Mouse (Mus musculus) adrenal gland, postnatal 4 days (tissue): ENCODE data around the gene Pcnx3. TPM values are rescaled to one million over a fixed set of nuclear protein-coding genes. Genes with fewer than 3 reads are reported as not detected.

Experiments
- DNase-seq, 2 experiments: peaks; one replicate each; pipeline ENCODE4 v3.0.0; 2021 to 2022; ENCODE audit warnings: low spot score in 2 of 2, mixed read lengths in 2 of 2
- long read RNA-seq, 2 experiments: library from polyadenylated mRNA; stranded (forward); transcript quantifications; one replicate each; pipeline ENCODE4 v2.0.0; 2021
- total RNA-seq, 2 experiments: library from RNA; stranded (reverse); gene quantifications; 2 replicates each; pipeline ENCODE4 v1.2.3; 2021

Pcnx3 gene
- 100 to 1,000 TPM; 117 to 123 TPM for total RNA-seq
- long read RNA-seq, experiment 1, partial matches to known transcripts: 7 of 11 reads
- long read RNA-seq, experiment 1, other reads (novel, unspliced or antisense): 3 of 11 reads
- long read RNA-seq, experiment 2, partial matches to known transcripts: 19 of 25 reads
- long read RNA-seq, experiment 2, other reads (novel, unspliced or antisense): 6 of 25 reads

DNA sequence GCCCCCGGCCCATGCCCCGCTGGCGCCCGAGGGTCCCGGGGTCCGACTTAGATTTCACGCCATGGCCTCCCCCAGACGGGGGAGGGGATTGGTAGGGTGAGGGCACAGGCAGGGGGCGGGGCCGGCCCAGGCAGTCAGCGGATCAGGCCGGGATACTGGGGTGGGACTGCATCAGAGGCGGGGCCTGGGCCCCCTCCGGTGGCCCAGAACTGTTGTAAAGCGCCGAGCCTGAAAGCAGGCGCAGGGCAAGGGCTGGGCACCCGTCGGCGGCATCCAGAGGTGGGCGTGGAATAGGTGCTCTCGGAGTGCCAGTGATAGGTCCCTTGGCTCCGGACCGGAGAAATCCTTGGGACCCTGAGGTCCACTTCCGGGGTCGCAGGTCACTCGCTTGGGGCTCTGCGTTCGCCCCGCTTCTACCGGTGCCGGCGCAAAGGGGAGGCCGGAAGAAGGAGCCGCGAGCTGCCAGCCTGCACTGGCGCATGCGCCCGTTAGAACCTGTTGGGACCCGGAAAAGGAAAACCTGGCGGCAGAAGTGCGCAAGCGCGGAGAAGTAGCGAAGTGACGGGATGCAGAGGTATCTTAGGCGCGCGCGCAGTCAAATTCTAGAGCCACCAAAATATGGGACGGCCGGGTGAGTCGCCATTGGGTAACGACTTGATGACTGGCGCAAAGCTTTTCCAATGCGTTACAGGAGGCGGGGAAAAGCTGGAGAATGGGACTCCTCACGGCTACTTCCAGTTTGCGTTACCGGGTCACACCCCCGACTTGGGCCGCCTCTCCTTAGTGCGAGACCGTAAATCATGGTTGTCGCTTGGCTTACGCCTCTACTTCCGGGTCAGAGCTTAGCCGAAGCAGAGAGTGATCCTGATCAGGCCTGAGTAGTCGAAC lies at the start of gene Pcnx3, which contains the start of gene Map3k11:
Gene Pcnx3, minus strand, starts transcription at position 709 of the 888 bp plus-strand sequence.
Gene Map3k11, plus strand, starts transcription at position 543 of the 888 bp plus-strand sequence.
- DNase-seq: peak; percentile 93

DNA sequence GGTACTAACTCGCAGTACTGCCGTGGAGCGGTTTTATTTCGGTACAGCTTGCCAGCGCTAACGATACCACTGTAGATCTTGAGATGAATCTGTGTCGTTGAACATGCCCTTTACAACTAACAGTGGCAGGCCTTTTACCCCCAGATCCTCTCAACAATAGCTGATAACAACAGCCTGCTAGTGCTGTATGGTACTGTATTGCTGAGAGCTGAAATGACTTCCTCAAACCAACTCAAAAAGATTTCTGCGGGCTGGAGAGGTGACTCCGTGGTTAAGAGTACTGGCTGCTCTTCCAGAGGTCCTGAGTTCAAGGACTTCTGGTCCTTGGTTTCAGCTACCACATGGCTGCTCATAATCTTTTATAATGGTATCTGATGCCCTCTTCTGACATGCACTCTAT lies 45.6 kb upstream of the Pcnx3 start:
- DNase-seq: no peak

GRCm38 (mm10) chr19:5731264-5731978 lies 42.7 kb upstream of the Pcnx3 start:
- peak; percentile 81 to 87 for DNase-seq

DNA sequence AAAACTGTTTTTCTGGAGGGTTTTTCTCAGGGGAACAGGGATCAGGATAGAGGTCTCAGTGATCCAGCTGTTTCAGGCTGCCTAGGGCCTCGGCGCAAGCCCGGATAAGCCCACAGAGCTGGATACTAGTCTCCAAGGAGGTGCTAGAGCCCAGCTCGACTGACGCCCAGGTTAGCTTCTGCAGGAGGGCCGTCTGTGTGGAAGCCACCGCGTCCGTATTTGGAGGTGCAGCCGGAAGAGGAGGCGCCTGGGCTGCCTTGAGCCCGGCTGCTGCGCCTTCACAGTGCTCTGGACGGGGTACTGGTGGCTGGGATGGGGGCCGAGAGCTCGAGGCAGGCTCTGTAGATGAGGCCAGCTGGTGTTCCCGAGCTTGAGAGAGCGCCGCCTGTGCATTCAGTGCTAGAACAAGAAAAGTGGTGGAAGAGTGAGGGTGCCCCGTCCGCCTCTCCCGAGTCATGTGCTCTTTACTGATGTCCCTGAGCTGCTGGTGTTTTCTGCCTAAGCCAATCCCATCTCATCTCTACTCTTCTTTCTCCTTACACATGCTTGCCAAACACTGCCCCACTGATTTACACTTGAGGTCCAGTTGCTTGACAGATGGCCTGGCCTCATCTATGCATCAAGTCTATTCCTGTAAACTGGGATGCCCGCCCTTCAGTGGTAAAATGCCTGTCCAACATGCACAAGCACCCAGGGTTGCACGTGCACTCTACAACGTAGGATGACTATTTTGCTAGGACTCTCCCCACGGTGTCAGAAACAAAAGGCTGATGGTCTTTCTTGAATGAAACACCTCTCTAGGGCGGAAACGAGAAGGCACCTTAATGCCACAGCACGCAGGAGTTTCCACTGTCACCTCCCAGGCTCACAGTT lies 41.8 kb upstream of the Pcnx3 start:
- DNase-seq: no peak

- DNase-seq: peak; percentile 78 to 83
These were observed 40.7 kb upstream of the Pcnx3 start, which contains the start of gene Fam89b for GRCm38 (mm10) chr19:5729444-5729815. Fam89b (minus strand) TSS chr19:5729653.

- DNase-seq: no peak
These were observed 40.1 kb upstream of the Pcnx3 start for GRCm38 (mm10) chr19:5728631-5729443.

DNA sequence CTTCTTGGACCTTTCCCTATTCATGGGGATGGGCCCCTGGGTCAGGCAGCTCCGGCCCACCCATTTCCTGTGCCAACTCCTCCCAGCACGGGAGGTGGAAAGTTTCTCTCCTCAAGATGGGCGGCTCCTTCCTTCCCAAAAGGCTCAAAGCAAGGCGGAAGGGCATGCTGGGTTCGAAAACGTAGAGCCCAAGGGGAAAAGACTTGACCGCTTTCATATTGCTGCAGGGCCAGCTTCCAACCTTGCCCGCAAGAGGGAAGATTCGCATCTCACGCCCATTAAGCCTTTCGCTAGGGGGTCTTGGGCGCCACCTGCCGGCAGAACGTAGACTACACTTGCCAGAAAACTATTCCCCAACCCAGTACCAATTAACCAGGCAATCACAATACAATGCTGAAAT lies 39.0 kb upstream of the Pcnx3 start:
- DNase-seq: peak; percentile 70 to 81

- DNase-seq: no peak
These were observed 38.4 kb upstream of the Pcnx3 start for GRCm38 (mm10) chr19:5726961-5727578.

GRCm38 (mm10) chr19:5725767-5726515 lies 37.2 kb upstream of the Pcnx3 start, which contains the start of gene Ehbp1l1:
Ehbp1l1 (minus strand) TSS chr19:5726317.
- peak; percentile 60 to 64 for DNase-seq

DNA sequence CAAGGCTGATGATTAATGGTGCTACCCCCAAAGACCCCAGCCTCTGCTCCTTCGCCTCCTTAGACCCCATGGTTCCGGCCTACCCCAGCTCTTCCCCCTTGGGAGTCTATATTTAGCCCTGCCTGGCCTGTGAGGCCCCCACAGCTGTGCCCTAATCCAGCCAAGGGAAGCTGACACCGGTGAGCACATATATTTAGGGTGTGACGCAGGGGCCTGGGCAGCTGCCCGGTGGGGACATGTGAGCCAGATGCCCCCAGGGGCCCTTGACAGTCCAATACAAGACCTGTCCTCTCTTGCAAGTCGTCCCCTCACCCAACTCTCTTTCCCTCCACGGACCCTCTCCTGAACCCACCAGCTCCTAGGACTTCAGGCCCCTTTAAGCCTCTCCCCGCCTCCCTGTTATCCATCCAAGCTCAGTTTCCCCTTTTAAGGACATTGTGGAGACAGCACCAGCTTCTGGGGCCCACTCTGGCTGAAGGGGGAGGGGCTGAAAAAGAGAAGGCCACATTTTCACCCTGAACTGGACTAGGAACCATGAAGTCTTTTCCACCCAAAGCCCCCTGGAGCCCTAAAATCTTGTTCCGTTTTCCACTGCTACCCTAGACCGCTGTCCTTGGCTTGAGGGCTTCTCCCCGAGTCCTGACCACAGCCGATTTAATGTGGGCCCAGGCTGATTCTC lies 36.5 kb upstream of the Pcnx3 start:
- no peak for DNase-seq

GRCm38 (mm10) chr19:5724549-5724941 lies 35.8 kb upstream of the Pcnx3 start:
- no peak for DNase-seq

GRCm38 (mm10) chr19:5723934-5724548 lies 35.3 kb upstream of the Pcnx3 start:
- no peak for DNase-seq

DNA sequence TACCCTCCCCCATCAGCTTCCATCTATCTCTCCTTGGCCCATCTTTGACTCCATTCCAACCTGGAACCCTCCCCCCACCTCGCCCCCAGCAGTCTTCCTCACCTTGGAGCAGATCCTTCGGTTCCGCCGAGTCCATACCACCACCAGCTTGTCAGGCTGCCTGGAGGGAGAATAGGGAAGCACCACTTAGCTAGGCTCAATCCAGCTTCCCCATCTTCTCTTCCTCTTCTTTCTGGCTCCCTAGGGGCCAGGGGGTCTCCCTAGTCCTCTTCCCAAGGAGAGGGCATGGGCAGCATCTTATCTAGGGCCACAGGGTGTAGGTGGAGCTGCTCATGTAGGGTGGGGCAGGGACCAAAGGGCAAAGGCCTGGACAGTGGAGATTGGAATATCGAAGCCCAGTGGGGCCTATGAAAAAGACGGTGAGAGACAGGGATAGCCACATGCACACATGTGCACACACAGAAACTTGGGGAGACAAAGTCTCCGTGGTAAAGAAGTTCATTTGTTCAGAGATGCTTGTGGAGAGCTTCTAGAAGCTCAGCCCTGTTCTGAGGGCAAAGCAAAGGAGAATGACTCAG lies 34.2 kb upstream of the Pcnx3 start:
- DNase-seq: no peak

DNA sequence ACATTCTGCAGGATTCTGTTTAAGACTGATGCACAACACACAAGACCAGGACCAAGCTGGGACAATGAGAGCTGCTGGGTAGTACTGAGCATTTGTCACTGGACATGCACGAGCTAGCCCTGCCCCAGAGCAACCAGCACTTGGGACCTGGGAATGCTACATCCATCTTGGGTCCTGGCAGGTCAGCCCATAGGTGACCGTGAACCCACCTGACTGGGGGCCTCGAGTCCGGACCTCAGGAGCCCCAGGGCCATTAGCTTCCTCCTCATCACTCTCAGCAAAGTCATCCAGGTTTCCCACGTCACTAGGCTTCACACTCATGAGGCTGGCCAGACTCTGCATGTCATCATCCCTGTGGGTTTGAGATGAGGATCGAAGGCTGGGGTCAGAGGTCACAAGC lies 32.5 kb upstream of the Pcnx3 start:
- DNase-seq: no peak

- no peak for DNase-seq
These were observed 28.2 kb upstream of the Pcnx3 start for GRCm38 (mm10) chr19:5716955-5717354.

DNA sequence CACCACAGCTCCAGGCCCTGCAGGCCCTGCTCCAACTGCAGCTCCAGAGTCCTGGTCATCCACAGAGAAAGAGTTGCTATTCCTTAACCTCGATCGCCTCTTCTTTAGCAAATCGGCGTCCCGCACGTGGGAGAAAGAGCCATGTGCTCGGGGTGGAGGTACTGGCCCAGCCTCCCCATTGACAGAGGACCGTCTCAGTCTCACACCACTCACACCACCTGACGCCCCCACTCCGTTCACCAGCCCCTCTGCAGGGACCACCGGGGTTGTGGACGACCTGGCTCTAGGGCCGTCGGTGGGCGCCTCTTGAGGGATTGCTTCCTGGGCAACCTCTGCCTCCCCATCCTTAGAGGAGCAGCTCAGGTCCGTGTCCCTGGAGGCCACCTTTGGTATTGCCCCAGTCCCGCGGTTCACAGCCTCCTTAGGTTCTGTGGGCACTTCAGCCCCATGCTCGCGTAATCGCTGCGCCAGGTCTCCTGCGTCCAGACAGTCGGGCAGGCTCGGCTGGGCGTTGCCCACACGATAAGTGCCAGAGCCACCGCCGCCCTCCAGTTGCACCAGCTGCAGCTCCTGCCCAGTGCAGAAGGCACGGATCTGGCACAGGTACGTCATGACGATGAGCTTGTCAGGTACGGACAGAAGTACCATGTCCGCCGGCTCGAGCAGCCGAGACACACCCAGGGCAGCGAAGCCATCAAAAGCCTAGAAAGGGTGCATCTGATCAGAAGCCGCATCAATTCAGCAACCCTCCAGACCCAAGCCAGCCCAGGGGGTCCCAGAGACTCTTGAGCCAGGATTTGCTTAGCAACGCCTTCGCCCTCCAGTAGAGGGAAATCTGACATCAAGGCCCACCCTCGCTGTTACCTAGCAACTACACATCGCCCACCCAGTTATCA lies 27.3 kb upstream of the Pcnx3 start:
- no peak for DNase-seq
